Mouse (Mus musculus) kidney, embryonic 16.5 days (tissue): ENCODE results near the gene Cnga3. TPM values are rescaled to one million over a fixed set of nuclear protein-coding genes. Genes with fewer than 3 reads are reported as not detected.
A peak's percentile ranks its signal among the peaks of the same experiment; 100 is the strongest.

Experiments
- ATAC-seq: fragments of 200-750 bp; cut with Nextera tagmentation; 2 replicates; pipeline ENCODE4 v1.8.0; 2017; ENCODE audit warnings: moderate TSS enrichment; ENCODE audit not compliant: low FRiP score, low TSS enrichment
- H3K27ac ChIP-seq: fragments of 300-500 bp; sonication (generic); 2 replicates; pipeline ENCODE4 v1.5.1; 2014; ENCODE audit warnings: low read length
- H3K27me3 ChIP-seq: fragments of 300-500 bp; sonication (generic); 2 replicates; pipeline ENCODE4 v1.6.1; 2014; ENCODE audit warnings: low read length, control low read depth, mixed read lengths; ENCODE audit not compliant: insufficient read depth
- H3K36me3 ChIP-seq: fragments of 300-500 bp; sonication (generic); 2 replicates; pipeline ENCODE4 v1.6.1; 2014; ENCODE audit warnings: low read length, control low read depth, mixed read lengths; ENCODE audit not compliant: insufficient read depth
- H3K4me1 ChIP-seq: fragments of 300-500 bp; sonication (generic); 2 replicates; pipeline ENCODE4 v1.6.1; 2014; ENCODE audit warnings: low read length, control low read depth, mixed read lengths; ENCODE audit not compliant: insufficient read depth
- H3K4me2 ChIP-seq: fragments of 300-500 bp; sonication (generic); replicated peaks from 2 replicates; pipeline ENCODE4 v1.6.1; 2014; ENCODE audit warnings: low read depth, low read length
- H3K4me3 ChIP-seq: fragments of 300-500 bp; sonication (generic); 2 replicates; pipeline ENCODE4 v1.5.1; 2014; ENCODE audit warnings: mild to moderate bottlenecking, low read length
- H3K9ac ChIP-seq: fragments of 300-500 bp; sonication (generic); replicated peaks from 2 replicates; pipeline ENCODE4 v1.6.1; 2014; ENCODE audit warnings: low read length
- H3K9me3 ChIP-seq: fragments of 300-500 bp; sonication (generic); 2 replicates; pipeline ENCODE4 v1.6.1; 2016; ENCODE audit warnings: low read length, control low read depth
- WGBS: fragments of 180-500 bp; shearing (Covaris S2); extraction: QIAGEN DNeasy Blood & Tissue Kit; methylation state at CpG from one replicate; pipeline ENCODE4 v1.1.7; 2014; 5-methylcytosine and 5-hydroxymethylcytosine counted together
- polyA plus RNA-seq: library from polyadenylated mRNA; unstranded; fragments of >200 nt; fragmentation: Nextera tagmentation; extraction: Ambion mirVana; gene quantifications from 2 replicates; pipeline ENCODE4 v1.2.1, GENCODE M21; 2015

The Cnga3 gene
- polyA plus RNA-seq, 1 experiment from 2014 or later = 0.07 TPM

DNA sequence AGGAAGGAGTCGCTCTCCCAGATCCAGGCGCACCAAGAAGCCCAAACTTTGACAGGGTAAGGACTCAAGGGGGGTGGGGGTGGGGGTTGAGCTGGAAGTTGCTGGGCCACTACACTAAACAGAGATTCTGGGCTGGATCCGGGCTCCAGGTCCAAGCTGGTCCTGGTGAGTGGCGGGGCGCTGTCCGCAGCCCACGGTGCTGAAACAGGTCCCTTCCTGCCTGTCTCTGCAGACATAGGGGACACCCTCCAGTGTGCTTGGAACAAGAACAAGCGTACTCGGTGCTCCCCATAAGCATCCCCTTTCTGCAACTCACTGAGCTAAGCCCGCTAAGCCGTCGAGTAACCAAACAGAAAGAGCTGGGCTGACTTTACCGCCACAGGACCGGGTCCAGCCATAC lies 4.2 kb downstream of the Cnga3 start:
- WGBS = 8% methylated on average over 14 of the region's 14 CpGs
- no peak overlapping the region for H3K4me3 ChIP-seq
- H3K4me1 ChIP-seq = no peaks in the 10 kb centered on the region
- H3K9me3 ChIP-seq = no peaks in the 10 kb centered on the region
- no peaks in the 10 kb centered on the region for H3K36me3 ChIP-seq
- no peak overlapping the region for H3K27ac ChIP-seq
- H3K9ac ChIP-seq = no peak overlapping the region
- ATAC-seq = no peak
- H3K27me3 ChIP-seq = no peaks in the 10 kb centered on the region
- no peak overlapping the region for H3K4me2 ChIP-seq

DNA sequence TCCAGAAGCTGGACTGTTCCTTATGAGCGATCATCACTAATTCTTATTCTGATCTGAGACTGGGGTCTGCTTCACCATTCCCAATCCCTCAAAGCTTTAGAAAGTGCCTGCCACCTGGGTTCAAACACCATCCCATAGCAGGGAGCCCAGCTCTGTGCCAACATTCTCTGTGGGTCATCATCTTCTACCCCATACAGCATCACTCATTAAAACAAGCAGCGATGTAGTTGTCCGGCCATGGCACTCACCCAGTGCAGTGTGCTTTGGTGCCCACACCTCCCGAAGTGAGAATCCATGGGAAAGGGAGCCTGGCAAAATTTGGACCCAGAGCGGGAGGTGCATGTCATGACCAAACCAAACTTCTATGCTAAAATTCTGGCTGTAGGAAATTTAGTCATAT lies 5.4 kb downstream of the Cnga3 start:
- H3K27ac ChIP-seq = no peak overlapping the region
- no peaks in the 10 kb centered on the region for H3K27me3 ChIP-seq
- WGBS = 88% methylated on average over 5 of the region's 5 CpGs

DNA sequence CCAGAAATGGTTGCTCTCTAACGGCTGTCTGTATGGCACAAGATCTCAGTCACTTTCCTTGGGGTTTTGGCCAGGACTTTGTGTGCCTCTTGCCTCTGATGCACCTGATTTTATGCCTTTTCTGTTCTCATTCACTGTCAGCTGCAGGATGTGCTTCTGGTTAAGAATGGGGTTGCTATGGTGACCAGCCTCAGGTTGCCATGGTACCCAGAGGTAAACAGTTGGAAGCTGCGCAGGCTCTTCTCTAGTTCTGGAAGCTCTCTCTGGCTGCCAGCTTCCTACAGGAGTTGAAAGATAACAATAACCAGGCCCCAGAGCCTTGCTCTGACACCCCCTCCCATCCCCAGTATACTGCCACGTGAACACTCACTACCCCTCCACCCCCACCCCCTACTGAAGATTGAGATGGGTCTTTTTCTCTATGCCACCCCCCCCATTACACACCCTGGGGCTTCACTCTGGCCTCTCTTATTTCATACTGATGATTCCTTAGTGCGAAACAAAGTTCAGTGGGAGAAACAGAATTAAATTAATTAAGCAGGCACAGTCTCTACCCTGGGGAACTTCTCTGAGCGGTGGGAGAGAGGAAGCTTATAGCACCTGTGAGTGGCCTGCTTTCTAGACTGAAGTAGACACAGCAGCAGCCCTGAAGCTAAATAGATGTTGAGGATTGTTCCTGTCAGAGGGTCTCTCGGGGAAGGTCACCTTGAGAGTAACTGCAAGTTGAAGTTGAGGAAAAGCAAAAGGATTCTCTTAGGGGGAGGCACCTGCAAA lies 6.1 kb downstream of the Cnga3 start:
- no peaks in the 10 kb centered on the region for H3K36me3 ChIP-seq
- no peak overlapping the region for H3K9ac ChIP-seq
- H3K9me3 ChIP-seq = no peaks in the 10 kb centered on the region
- H3K27me3 ChIP-seq = no peaks in the 10 kb centered on the region
- no peak overlapping the region for H3K27ac ChIP-seq
- no peak overlapping the region for H3K4me2 ChIP-seq
- WGBS = 65% methylated on average over 6 of the region's 6 CpGs
- no peaks in the 10 kb centered on the region for H3K4me1 ChIP-seq
- H3K4me3 ChIP-seq = no peak overlapping the region
- no peak for ATAC-seq

More for the DNA sequence above, 5.4 kb downstream of the Cnga3 start:
- H3K9ac ChIP-seq = no peak overlapping the region
- ATAC-seq = no peak
- H3K9me3 ChIP-seq = no peaks in the 10 kb centered on the region
- H3K4me3 ChIP-seq = no peak overlapping the region
- no peak overlapping the region for H3K4me2 ChIP-seq
- no peaks in the 10 kb centered on the region for H3K36me3 ChIP-seq
- H3K4me1 ChIP-seq = no peaks in the 10 kb centered on the region

DNA sequence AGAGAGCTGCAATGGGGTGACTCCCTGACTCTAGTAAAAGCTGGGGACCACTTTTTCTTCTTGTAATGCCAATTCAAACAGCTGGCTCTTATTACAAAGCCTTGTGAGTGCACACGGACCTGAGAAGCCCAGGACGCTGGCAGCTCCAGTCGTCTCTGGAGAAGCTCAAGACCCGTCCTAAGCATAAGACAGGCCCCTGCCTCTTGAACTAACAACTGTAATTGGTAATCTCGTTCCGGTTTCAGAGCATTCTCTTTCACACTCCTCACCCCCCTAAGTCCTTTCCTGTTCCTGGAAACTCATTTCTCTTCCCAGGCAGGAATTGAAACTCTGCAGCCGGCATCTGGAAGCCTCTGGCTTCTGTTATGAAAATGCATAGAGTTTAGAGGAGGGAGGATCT lies 7.8 kb downstream of the Cnga3 start:
- no peaks in the 10 kb centered on the region for H3K9me3 ChIP-seq
- H3K27ac ChIP-seq = no peak overlapping the region
- H3K9ac ChIP-seq = no peak overlapping the region
- H3K27me3 ChIP-seq = no peaks in the 10 kb centered on the region
- no peaks in the 10 kb centered on the region for H3K36me3 ChIP-seq
- WGBS = 68% methylated on average over 7 of the region's 7 CpGs
- no peaks in the 10 kb centered on the region for H3K4me1 ChIP-seq
- ATAC-seq = no peak
- H3K4me3 ChIP-seq = no peak overlapping the region
- H3K4me2 ChIP-seq = no peak overlapping the region

DNA sequence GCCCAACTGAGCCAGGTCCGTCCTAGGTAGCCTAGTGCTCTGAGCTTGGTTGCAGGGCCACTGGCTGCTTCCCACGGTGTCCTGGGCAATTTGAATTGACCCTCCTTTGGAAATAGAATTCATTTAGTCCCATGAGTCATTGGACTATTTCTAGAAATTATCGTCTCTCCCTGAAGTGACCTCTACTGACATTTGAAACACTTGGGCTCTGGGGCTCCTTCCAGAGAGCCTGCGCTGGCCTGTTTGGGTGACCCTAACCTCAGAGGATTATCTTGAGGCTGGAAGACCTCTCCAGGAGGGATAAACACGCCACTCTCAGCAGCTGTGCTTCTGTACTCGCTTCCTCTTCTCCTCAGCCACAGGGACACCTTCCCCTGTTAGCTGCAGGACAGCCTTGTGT lies 16.2 kb downstream of the Cnga3 start:
- Histone ChIP-seq H3K4me3 (no peak overlapping the region), H3K36me3 (no peaks in the 10 kb centered on the region), H3K27me3 (no peaks in the 10 kb centered on the region), H3K4me1 (no peaks in the 10 kb centered on the region), H3K9ac (no peak overlapping the region), H3K4me2 (no peak overlapping the region), H3K27ac (no peak overlapping the region), H3K9me3 (no peaks in the 10 kb centered on the region)
- no peak for ATAC-seq
- WGBS = 69% methylated on average over 6 of the region's 6 CpGs

DNA sequence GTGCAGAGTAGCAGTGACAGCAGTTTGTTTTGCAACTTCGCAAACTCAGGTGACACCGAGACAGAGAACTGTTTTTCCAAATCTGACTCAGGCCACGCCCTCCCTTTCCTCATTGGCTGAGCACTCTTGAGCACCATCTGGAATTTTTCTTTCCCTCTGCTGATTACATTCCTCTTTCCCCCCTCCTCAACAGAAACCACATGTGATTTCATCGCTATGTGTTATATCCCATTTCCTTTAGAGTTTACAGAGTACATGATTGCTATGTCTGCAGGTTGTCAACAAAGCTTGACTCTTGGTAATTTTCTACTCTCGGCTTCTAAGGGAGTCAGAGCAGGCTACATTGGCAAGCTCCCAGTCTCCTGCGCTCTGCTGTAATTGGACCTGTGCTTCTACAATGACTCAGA lies 17.1 kb downstream of the Cnga3 start:
- no peaks in the 10 kb centered on the region for H3K36me3 ChIP-seq
- no peak overlapping the region for H3K27ac ChIP-seq
- H3K4me1 ChIP-seq = no peaks in the 10 kb centered on the region
- 48% methylated on average over 6 of the region's 6 CpGs for WGBS
- H3K4me3 ChIP-seq = no peak overlapping the region
- 0 out of 2 replicates have a peak overlapping the region, but pooled peaks have one; percentile 16 for H3K4me2 ChIP-seq
- no peak overlapping the region for H3K9ac ChIP-seq
- H3K9me3 ChIP-seq = no peaks in the 10 kb centered on the region
- H3K27me3 ChIP-seq = no peaks in the 10 kb centered on the region
- ATAC-seq = 0 out of 2 replicates have a peak, but pooled peaks have one; percentile 31

DNA sequence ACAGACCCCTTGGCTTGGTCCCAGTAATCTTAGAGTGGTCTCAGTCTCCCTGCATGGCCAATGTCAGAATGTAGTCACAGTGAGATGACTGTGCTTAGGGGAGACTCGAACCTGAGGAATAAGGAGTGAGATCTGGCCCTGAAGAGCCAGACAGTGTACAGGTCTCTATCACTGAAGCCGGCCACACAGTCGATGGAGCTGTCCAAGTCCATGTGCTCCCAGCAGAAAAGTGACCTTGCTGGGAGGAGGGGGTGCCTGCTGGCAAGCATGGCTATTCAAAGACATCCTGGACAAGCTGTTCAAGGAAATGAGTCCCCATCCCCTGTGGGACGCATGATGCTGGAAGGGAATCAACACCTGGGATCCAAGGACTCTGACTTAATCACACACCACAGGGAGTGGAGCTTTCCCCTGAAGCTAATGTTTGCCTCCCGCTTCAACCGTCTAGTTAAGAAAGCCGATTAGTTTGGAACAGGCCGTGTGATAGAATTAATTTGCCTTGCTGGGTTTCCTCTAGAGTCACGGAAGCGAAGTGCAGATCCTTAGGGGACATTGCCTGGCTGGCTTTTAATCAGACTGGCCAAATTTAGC lies 24.9 kb downstream of the Cnga3 start:
- H3K27ac ChIP-seq = no peak overlapping the region
- H3K9me3 ChIP-seq = no peaks in the 10 kb centered on the region
- H3K27me3 ChIP-seq = no peaks in the 10 kb centered on the region
- WGBS = 72% methylated on average over 10 of the region's 10 CpGs
- H3K4me3 ChIP-seq = no peak overlapping the region
- H3K9ac ChIP-seq = no peak overlapping the region
- ATAC-seq = no peak
- H3K4me2 ChIP-seq = no peak overlapping the region
- H3K4me1 ChIP-seq = no peaks in the 10 kb centered on the region
- H3K36me3 ChIP-seq = no peaks in the 10 kb centered on the region

DNA sequence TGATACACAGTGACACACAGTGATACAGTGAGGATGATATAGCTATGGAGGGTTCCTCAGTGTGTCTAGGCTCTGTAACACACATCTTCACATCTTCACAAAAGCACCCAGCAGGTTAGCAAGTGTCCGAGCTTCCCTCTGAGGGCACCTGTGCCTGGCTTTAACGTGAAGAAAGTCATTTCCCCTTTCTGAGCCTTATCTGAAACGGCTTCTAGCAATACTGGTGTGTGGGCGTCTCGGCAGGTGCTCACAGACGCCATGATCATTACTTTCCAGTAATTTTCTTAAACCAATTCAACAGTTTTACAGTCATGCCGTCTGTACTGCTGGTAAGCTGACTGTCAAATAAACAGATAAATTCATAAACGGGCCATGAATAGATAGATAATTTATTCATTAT lies 28.0 kb downstream of the Cnga3 start:
- H3K4me1 ChIP-seq = no peaks in the 10 kb centered on the region
- no peak for ATAC-seq
- no peaks in the 10 kb centered on the region for H3K36me3 ChIP-seq
- H3K4me3 ChIP-seq = no peak overlapping the region
- H3K27ac ChIP-seq = no peak overlapping the region
- H3K4me2 ChIP-seq = no peak overlapping the region
- no peaks in the 10 kb centered on the region for H3K27me3 ChIP-seq
- no peaks in the 10 kb centered on the region for H3K9me3 ChIP-seq
- H3K9ac ChIP-seq = no peak overlapping the region
- 68% methylated on average over 8 of the region's 8 CpGs for WGBS

DNA sequence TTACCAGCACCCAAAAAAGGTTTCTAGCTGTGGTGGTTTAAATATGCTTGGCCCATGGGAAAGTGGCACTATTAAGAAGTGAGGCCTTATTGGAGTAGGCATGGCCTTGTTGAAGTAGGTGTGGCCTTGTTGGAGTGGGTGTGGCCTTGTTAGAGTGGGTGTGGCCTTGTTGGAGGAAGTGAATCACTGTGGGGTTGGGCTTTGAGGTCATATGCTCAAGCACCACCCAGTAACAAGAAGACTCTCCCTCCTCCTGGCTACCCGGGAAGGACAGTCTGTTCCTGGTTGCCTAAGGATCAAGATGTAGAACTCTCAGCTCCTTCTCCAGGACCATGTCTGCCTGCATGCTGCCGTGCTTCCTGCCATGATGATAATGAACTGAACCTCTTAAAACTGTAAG lies 32.2 kb downstream of the Cnga3 start:
- H3K27ac ChIP-seq = no peak overlapping the region
- no peak for ATAC-seq
- 82% methylated on average over 2 of the region's 2 CpGs for WGBS

DNA sequence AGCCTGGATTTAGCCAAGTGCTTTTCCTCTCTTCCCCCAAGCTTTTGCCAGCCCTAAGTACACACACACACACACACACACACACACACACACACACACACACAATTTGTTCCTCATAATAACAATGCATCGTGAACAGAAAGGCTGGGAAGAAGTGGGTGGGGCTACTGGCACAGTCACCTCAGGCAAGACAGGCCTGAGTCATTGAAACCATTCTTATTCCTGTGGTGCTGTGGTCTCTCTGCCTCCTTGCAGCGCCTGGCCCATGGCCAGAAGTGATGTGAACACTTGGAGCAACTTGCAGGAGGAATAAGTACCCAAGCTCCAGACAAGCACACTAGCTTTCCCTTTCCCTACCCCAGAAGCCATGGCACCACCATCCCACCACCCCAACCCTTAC lies 34.2 kb downstream of the Cnga3 start:
- H3K4me1 ChIP-seq = no peaks in the 10 kb centered on the region
- no peaks in the 10 kb centered on the region for H3K27me3 ChIP-seq
- no peaks in the 10 kb centered on the region for H3K36me3 ChIP-seq
- H3K9me3 ChIP-seq = no peaks in the 10 kb centered on the region
- no peak for ATAC-seq
- WGBS = 31% methylated on average over 2 of the region's 2 CpGs
- H3K4me2 ChIP-seq = no peak overlapping the region
- H3K9ac ChIP-seq = no peak overlapping the region
- H3K4me3 ChIP-seq = no peak overlapping the region
- H3K27ac ChIP-seq = no peak overlapping the region

More for the DNA sequence above, 32.2 kb downstream of the Cnga3 start:
- H3K9ac ChIP-seq = no peak overlapping the region
- no peaks in the 10 kb centered on the region for H3K4me1 ChIP-seq
- no peaks in the 10 kb centered on the region for H3K9me3 ChIP-seq
- no peak overlapping the region for H3K4me2 ChIP-seq
- H3K27me3 ChIP-seq = no peaks in the 10 kb centered on the region
- H3K36me3 ChIP-seq = no peaks in the 10 kb centered on the region
- H3K4me3 ChIP-seq = no peak overlapping the region
